In the genomic region with DNA sequence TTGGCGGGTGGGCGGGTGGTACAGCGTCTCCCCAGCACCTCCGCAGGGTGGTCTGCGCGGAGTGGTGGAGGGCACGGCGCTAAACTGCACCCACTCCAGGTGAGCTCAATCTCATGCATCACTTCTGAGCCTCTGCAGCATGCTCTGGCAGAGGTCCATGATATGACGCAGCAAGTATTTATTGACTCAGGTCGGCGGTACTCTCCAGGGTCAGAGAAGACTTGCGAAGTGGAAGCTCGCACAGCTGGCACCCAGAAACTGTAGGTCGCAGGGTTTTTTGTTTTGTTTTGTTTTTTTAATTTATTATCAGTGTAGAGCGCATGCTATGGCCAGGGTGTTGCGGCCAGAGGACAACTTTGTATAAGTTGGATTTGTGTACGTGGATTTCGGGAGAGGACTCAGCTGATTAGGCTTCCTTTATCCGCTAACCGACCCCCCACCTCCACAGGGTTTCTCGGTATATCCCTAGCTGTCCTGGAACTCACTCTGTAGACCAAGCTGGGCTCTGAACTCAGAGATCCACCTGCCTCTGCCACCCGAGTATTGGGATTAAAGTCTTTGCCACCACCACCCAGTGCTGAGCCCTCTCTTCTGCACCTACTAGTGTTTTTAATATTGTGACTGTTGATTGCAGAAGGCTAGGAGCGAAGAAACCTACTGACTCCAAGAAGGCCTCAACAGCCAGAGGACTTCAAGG, we compare ENCODE assay signal across 8 mouse cellular contexts. TPM values are rescaled to one million over a fixed set of nuclear protein-coding genes. Genes with fewer than 3 reads are reported as not detected.
A peak's percentile ranks its signal among the peaks of the same experiment; 100 is the strongest.
DNase-seq lines count a peak whose midpoint lies in the region; ATAC-seq and TF ChIP-seq lines count a peak whose summit lies in the region.

No protein-coding gene starts in this region.

- no peaks in the 10 kb centered on the region for H3K36me3 ChIP-seq in forebrain, embryonic 14.5 days (ENCODE audit: control insufficient read depth, insufficient read depth, low read length)
- H3K36me3 ChIP-seq in liver, embryonic 12.5 days: no peaks in the 10 kb centered on the region
- no peaks in the 10 kb centered on the region for H3K36me3 ChIP-seq in myocyte (ENCODE audit: control insufficient read depth, insufficient read depth)

- H3K79me2 ChIP-seq in myocyte (ENCODE audit: control insufficient read depth, insufficient read depth): peaks cover 36% of the 10 kb centered on the region

- no peak overlapping the region for H3ac ChIP-seq in myocyte (ENCODE audit: control insufficient read depth, insufficient read length)

- H3K9me3 ChIP-seq in forebrain, embryonic 14.5 days (replicated peaks; ENCODE audit: control insufficient read depth, low read length): no peaks in the 10 kb centered on the region
- no peaks in the 10 kb centered on the region for H3K9me3 ChIP-seq in liver, embryonic 12.5 days (replicated peaks)

- 4% methylated on average over 23 of the region's 23 CpGs for WGBS in forebrain, embryonic 14.5 days
- WGBS in liver, embryonic 12.5 days (ENCODE audit: insufficient replicate concordance): 2% methylated on average over 23 of the region's 23 CpGs

- H3K9ac ChIP-seq in forebrain, embryonic 14.5 days (ENCODE audit: low read length): peak overlapping the region; percentile 37; the same call in 1 of the 2 replicates
- H3K9ac ChIP-seq in liver, embryonic 12.5 days: peak overlapping the region; percentile 90

- 0 out of 2 replicates have a peak, but pooled peaks cover 3% of the 10 kb centered on the region for H3K4me1 ChIP-seq in brown adipose tissue, adult 24 weeks (ENCODE audit: control insufficient read depth, insufficient read depth, insufficient read length, low read length)
- peaks cover 22% of the 10 kb centered on the region for H3K4me1 ChIP-seq in forebrain, embryonic 14.5 days (ENCODE audit: control insufficient read depth, insufficient read depth, low read length)
- peaks cover 45% of the 10 kb centered on the region for H3K4me1 ChIP-seq in liver, embryonic 12.5 days

- peak overlapping the region; percentile 8; the same call in 1 of the 2 replicates for H3K27ac ChIP-seq in brown adipose tissue, adult 24 weeks (replicated peaks; ENCODE audit: low read depth, low read length)
- H3K27ac ChIP-seq in forebrain, embryonic 14.5 days (ENCODE audit: low read depth, low read length): no peak overlapping the region
- peak overlapping the region; percentile 86 for H3K27ac ChIP-seq in liver, embryonic 12.5 days

- peak; percentile 56 to 62 for DNase-seq in left cerebral cortex, adult 18-20 months (ENCODE audit: low spot score in 2 of 2)
- no peak for DNase-seq in left cerebral cortex, adult 8-10 months (ENCODE audit: low spot score in 2 of 2)
- peak; percentile 40 for DNase-seq in forebrain, embryonic 14.5 days (ENCODE audit: low spot score)
- peak; percentile 51 for DNase-seq in thymus, postnatal 14 days

- peak overlapping the region; percentile 62 for H3K4me3 ChIP-seq in brown adipose tissue, adult 24 weeks (ENCODE audit: insufficient read depth, low read depth, low read length)
- peak overlapping the region; percentile 63 for H3K4me3 ChIP-seq in forebrain, embryonic 14.5 days (ENCODE audit: low read depth, low read length)
- H3K4me3 ChIP-seq in liver, embryonic 12.5 days: peak overlapping the region; percentile 80
- peak overlapping the region; percentile 42 for H3K4me3 ChIP-seq in myocyte

- peak overlapping the region; percentile 62 for H3K4me2 ChIP-seq in forebrain, embryonic 14.5 days (ENCODE audit: low read length)
- H3K4me2 ChIP-seq in liver, embryonic 12.5 days: peak overlapping the region; percentile 97
- peak overlapping the region; percentile 78 for H3K4me2 ChIP-seq in myocyte (ENCODE audit: low read depth)

- no peak for TF ChIP-seq POLR2A in myocyte (IDR thresholded peaks at IDR 0.05; ENCODE audit: insufficient read length, low read depth)

- H3K27me3 ChIP-seq in forebrain, embryonic 14.5 days (replicated peaks; ENCODE audit: control insufficient read depth, insufficient read depth, low read length): 0 out of 2 replicates have a peak, but pooled peaks cover 12% of the 10 kb centered on the region
- peaks cover 8% of the 10 kb centered on the region for H3K27me3 ChIP-seq in liver, embryonic 12.5 days (replicated peaks)
- peaks cover 5% of the 10 kb centered on the region for H3K27me3 ChIP-seq in myocyte (ENCODE audit: control insufficient read depth, insufficient read depth, insufficient read length)

- ATAC-seq in forebrain, embryonic 14.5 days: no peak
- ATAC-seq in inflammation-experienced regulatory T-cells, adult 6 months: peak; percentile 21
- peak; percentile 44 for ATAC-seq in liver, embryonic 12.5 days

TF ChIP-seq in myocyte, 11 proteins besides CTCF, POLR2A, EP300 and RAD21:
- TF ChIP-seq REST (IDR thresholded peaks at IDR 0.05; ENCODE audit: insufficient read depth, insufficient read length): no peak
- no peak for TF ChIP-seq POLR2AphosphoS2 (IDR thresholded peaks at IDR 0.05; ENCODE audit: insufficient read length, low read depth)
- no peak for TF ChIP-seq MYOG (IDR thresholded peaks at IDR 0.05; ENCODE audit: control insufficient read depth in 1 of 3, insufficient read depth in 1 of 3, insufficient read length in 2 of 3, low read depth in 2 of 3)
- TF ChIP-seq SRF (IDR thresholded peaks at IDR 0.05; ENCODE audit: control insufficient read depth, insufficient read length, low read depth): no peak
- no peak for TF ChIP-seq USF1 (IDR thresholded peaks at IDR 0.05; ENCODE audit: low read depth)
- no peak for TF ChIP-seq MYOD1 (IDR thresholded peaks at IDR 0.05; ENCODE audit: control insufficient read depth in 1 of 3, insufficient read length in 2 of 3, low read depth in 2 of 3)

RNA-seq across cellular contexts. Expression of gene Pkd1, which starts 0.6 kb away (rescaled TPM):
- total RNA-seq in left cerebral cortex, adult 18-20 months (2021): 10 to 100 TPM; 67.5 to 71.2 TPM
- total RNA-seq in left cerebral cortex, adult 8-10 months (2022): 10 to 100 TPM; 67.7 to 81.1 (median 77.3) TPM
- 8.2 and 10.1 TPM in 2 replicates for polyA plus RNA-seq in brown adipose tissue, adult 24 weeks (2012; ENCODE audit: insufficient read depth, insufficient read length, missing spikeins)
- polyA plus RNA-seq in forebrain, embryonic 14.5 days (2014; fragmentation: Nextera tagmentation; extraction: Ambion mirVana): 12.9 and 16.7 TPM in 2 replicates
- polyA plus RNA-seq in inflammation-experienced regulatory T-cells, adult 6 months (2017; shearing (Covaris generic)): 10 to 100 TPM in 2 of 3 experiments, 1 to 10 TPM in 1; 9.9 to 32.6 (median 22.6) TPM
- 6.0 and 6.5 TPM in 2 replicates for polyA plus RNA-seq in liver, embryonic 12.5 days (2016; fragmentation: Nextera tagmentation; extraction: Ambion mirVana)
- 47.2 TPM for polyA plus RNA-seq in myocyte (2012; fragmentation: generic; extraction: Trizol)

RNA-seq across cellular contexts. Expression of gene Rab26, which starts 15.1 kb away (rescaled TPM):
- total RNA-seq in left cerebral cortex, adult 18-20 months (2021): 10 to 100 TPM; 45.8 to 50.0 TPM
- 10 to 100 TPM; 41.3 to 54.4 (median 48.4) TPM for total RNA-seq in left cerebral cortex, adult 8-10 months (2022)
- polyA plus RNA-seq in brown adipose tissue, adult 24 weeks (2012; ENCODE audit: insufficient read depth, insufficient read length, missing spikeins): not detected in 2 replicates
- 4.0 TPM in 2 replicates for polyA plus RNA-seq in forebrain, embryonic 14.5 days (2014; fragmentation: Nextera tagmentation; extraction: Ambion mirVana)
- 1 to 10 TPM; 1.1 to 6.5 (median 2.0) TPM for polyA plus RNA-seq in inflammation-experienced regulatory T-cells, adult 6 months (2017; shearing (Covaris generic))
- 1.3 and 1.9 TPM in 2 replicates for polyA plus RNA-seq in liver, embryonic 12.5 days (2016; fragmentation: Nextera tagmentation; extraction: Ambion mirVana)
- 0.35 TPM for polyA plus RNA-seq in myocyte (2012; fragmentation: generic; extraction: Trizol)

RNA-seq across cellular contexts. Expression of gene Traf7, which starts 21.3 kb away (rescaled TPM):
- 10 to 100 TPM; 64.2 to 83.9 TPM for total RNA-seq in left cerebral cortex, adult 18-20 months (2021)
- 10 to 100 TPM; 78.0 to 85.3 (median 83.4) TPM for total RNA-seq in left cerebral cortex, adult 8-10 months (2022)
- 32.1 and 42.0 TPM in 2 replicates for polyA plus RNA-seq in brown adipose tissue, adult 24 weeks (2012; ENCODE audit: insufficient read depth, insufficient read length, missing spikeins)
- 80.1 and 96.6 TPM in 2 replicates for polyA plus RNA-seq in forebrain, embryonic 14.5 days (2014; fragmentation: Nextera tagmentation; extraction: Ambion mirVana)
- 10 to 100 TPM; 45.5 to 54.2 (median 53.7) TPM for polyA plus RNA-seq in inflammation-experienced regulatory T-cells, adult 6 months (2017; shearing (Covaris generic))
- polyA plus RNA-seq in liver, embryonic 12.5 days (2016; fragmentation: Nextera tagmentation; extraction: Ambion mirVana): 52.2 and 55.4 TPM in 2 replicates
- 112 TPM for polyA plus RNA-seq in myocyte (2012; fragmentation: generic; extraction: Trizol)

Comparison
In these comparisons a context has a peak if more than half of its experiments do, and no peak if none do; other contexts are left out.
1. DNase-seq: peak in left cerebral cortex, adult 18-20 months (2 of 2), forebrain, embryonic 14.5 days (single experiment) and thymus, postnatal 14 days (single experiment); none in left cerebral cortex, adult 8-10 months (0 of 2).
2. Peak in every context shown above with its lines, with median percentiles within 50 percentile points of each other: H3K4me3 ChIP-seq and H3K4me2 ChIP-seq.